Mouse (Mus musculus): ENCODE results near the gene Serpinb6d.

The Serpinb6d gene

GRCm38 (mm10) chr13:33661105-33661504, at the start of gene Serpinb6d:
Serpinb6d (plus strand) TSS chr13:33661405.
- DNase-seq (ENCODE audit: low spot score in 2 of 2), result no peak

GRCm38 (mm10) chr13:33622921-33623320, 38.3 kb upstream of the Serpinb6d start:
- no peak for DNase-seq (ENCODE audit: low spot score in 2 of 2)

GRCm38 (mm10) chr13:33642540-33642939, 18.7 kb upstream of the Serpinb6d start:
- DNase-seq (ENCODE audit: low spot score in 2 of 2), result no peak

- no peak for DNase-seq (ENCODE audit: low spot score in 2 of 2)
Measured at GRCm38 (mm10) chr13:33662550-33662949, 1.3 kb downstream of the Serpinb6d start.

GRCm38 (mm10) chr13:33720296-33720695, 59.1 kb downstream of the Serpinb6d start:
- no peak for DNase-seq (ENCODE audit: low spot score in 2 of 2)

All from cerebellum, postnatal 4 days (tissue).